Mouse (Mus musculus): Measurements from ENCODE around the gene Gm6793. TPM values are rescaled to one million over a fixed set of nuclear protein-coding genes. Genes with fewer than 3 reads are reported as not detected.

The Gm6793 gene
- polyA plus RNA-seq, 1 experiment from 2014 or later = 0.31 TPM

GRCm38 (mm10) chr8:111982116-111982515 lies 32.7 kb downstream of the Gm6793 start:
- H3K9me3 ChIP-seq (replicated peaks) = no peaks in the 10 kb centered on the region
- WGBS (ENCODE audit: insufficient replicate concordance) = 69% methylated on average over 7 of the region's 7 CpGs
- ATAC-seq (ENCODE audit: low read depth) (no peak), DNase-seq (no peak)
- peaks cover 59% of the 10 kb centered on the region for H3K36me3 ChIP-seq
- H3K4me1 ChIP-seq (replicated peaks) = peaks cover 12% of the 10 kb centered on the region
- H3K27me3 ChIP-seq = no peaks in the 10 kb centered on the region
- H3K27ac ChIP-seq = no peak overlapping the region
- no peak overlapping the region for H3K4me3 ChIP-seq (replicated peaks)
- H3K4me2 ChIP-seq = no peak overlapping the region
- no peak overlapping the region for H3K9ac ChIP-seq

- DNase-seq (no peak), ATAC-seq (ENCODE audit: low read depth) (peak; percentile 42)
- Histone ChIP-seq H3K9me3 (replicated peaks) (no peaks in the 10 kb centered on the region; the same call in 1 of the 2 replicates), H3K9ac (no peak overlapping the region), H3K27me3 (no peaks in the 10 kb centered on the region), H3K27ac (no peak overlapping the region; the same call in 1 of the 2 replicates), H3K4me1 (replicated peaks) (peaks cover 18% of the 10 kb centered on the region), H3K4me3 (replicated peaks) (no peak overlapping the region), H3K4me2 (0 out of 2 replicates have a peak overlapping the region, but pooled peaks have one; percentile 9), H3K36me3 (peaks cover 60% of the 10 kb centered on the region)
- 69% methylated on average over 10 of the region's 10 CpGs for WGBS (ENCODE audit: insufficient replicate concordance)
Observed at GRCm38 (mm10) chr8:111978147-111978546, 36.7 kb downstream of the Gm6793 start.

- H3K4me2 ChIP-seq = no peak overlapping the region
- H3K9ac ChIP-seq = no peak overlapping the region
- ATAC-seq (ENCODE audit: low read depth) (no peak), DNase-seq (no peak)
- H3K4me1 ChIP-seq (replicated peaks) = peaks cover 18% of the 10 kb centered on the region
- no peaks in the 10 kb centered on the region; the same call in 1 of the 2 replicates for H3K9me3 ChIP-seq (replicated peaks)
- no peak overlapping the region for H3K4me3 ChIP-seq (replicated peaks)
- WGBS (ENCODE audit: insufficient replicate concordance) = 58% methylated on average over 2 of the region's 2 CpGs
- no peak overlapping the region for H3K27ac ChIP-seq
- H3K36me3 ChIP-seq = peaks cover 61% of the 10 kb centered on the region
- H3K27me3 ChIP-seq = no peaks in the 10 kb centered on the region
Observed at GRCm38 (mm10) chr8:111976326-111976725, 38.5 kb downstream of the Gm6793 start.

- H3K9ac ChIP-seq = no peak overlapping the region
- no peak overlapping the region for H3K4me2 ChIP-seq
- H3K9me3 ChIP-seq (replicated peaks) = no peaks in the 10 kb centered on the region; the same call in 1 of the 2 replicates
- no peaks in the 10 kb centered on the region for H3K27me3 ChIP-seq
- ATAC-seq (ENCODE audit: low read depth) = no peak
- H3K4me3 ChIP-seq (replicated peaks) = no peak overlapping the region
- WGBS (ENCODE audit: insufficient replicate concordance) = 79% methylated on average over 2 of the region's 2 CpGs
- DNase-seq = no peak
- H3K36me3 ChIP-seq = peaks cover 64% of the 10 kb centered on the region
- H3K4me1 ChIP-seq (replicated peaks) = peaks cover 18% of the 10 kb centered on the region
- H3K27ac ChIP-seq = peak overlapping the region; percentile 31; the same call in 1 of the 2 replicates
Observed at GRCm38 (mm10) chr8:111975706-111976105, 39.1 kb downstream of the Gm6793 start.

GRCm38 (mm10) chr8:111974138-111974537 lies 40.7 kb downstream of the Gm6793 start:
- 88% methylated on average over 12 of the region's 12 CpGs for WGBS (ENCODE audit: insufficient replicate concordance)
- DNase-seq (no peak), ATAC-seq (ENCODE audit: low read depth) (no peak)
- Histone ChIP-seq H3K27ac (no peak overlapping the region), H3K4me1 (replicated peaks) (peaks cover 18% of the 10 kb centered on the region), H3K36me3 (peaks cover 60% of the 10 kb centered on the region), H3K4me3 (replicated peaks) (no peak overlapping the region), H3K9me3 (replicated peaks) (no peaks in the 10 kb centered on the region; the same call in 1 of the 2 replicates), H3K9ac (no peak overlapping the region), H3K27me3 (no peaks in the 10 kb centered on the region), H3K4me2 (no peak overlapping the region)

- no peak overlapping the region for H3K27ac ChIP-seq
- H3K27me3 ChIP-seq = no peaks in the 10 kb centered on the region
- no peak overlapping the region for H3K9ac ChIP-seq
- DNase-seq = no peak
- peaks cover 10% of the 10 kb centered on the region for H3K4me1 ChIP-seq (replicated peaks)
- WGBS (ENCODE audit: insufficient replicate concordance) = 69% methylated on average over 5 of the region's 5 CpGs
- H3K4me2 ChIP-seq = no peak overlapping the region
- peaks cover 25% of the 10 kb centered on the region for H3K36me3 ChIP-seq
- no peak overlapping the region for H3K4me3 ChIP-seq (replicated peaks)
- H3K9me3 ChIP-seq (replicated peaks) = no peaks in the 10 kb centered on the region; the same call in 1 of the 2 replicates
- ATAC-seq (ENCODE audit: low read depth) = no peak
Observed at GRCm38 (mm10) chr8:111968991-111969390, 45.8 kb downstream of the Gm6793 start.

GRCm38 (mm10) chr8:111968541-111968940 lies 46.3 kb downstream of the Gm6793 start:
- Histone ChIP-seq H3K27me3 (no peaks in the 10 kb centered on the region), H3K27ac (no peak overlapping the region), H3K36me3 (peaks cover 21% of the 10 kb centered on the region), H3K4me3 (replicated peaks) (no peak overlapping the region), H3K4me1 (replicated peaks) (peaks cover 10% of the 10 kb centered on the region), H3K9me3 (replicated peaks) (no peaks in the 10 kb centered on the region), H3K4me2 (no peak overlapping the region), H3K9ac (no peak overlapping the region)
- ATAC-seq (ENCODE audit: low read depth) = no peak
- DNase-seq = no peak
- WGBS (ENCODE audit: insufficient replicate concordance) = 83% methylated on average over 10 of the region's 10 CpGs

GRCm38 (mm10) chr8:111967246-111967870 lies 47.5 kb downstream of the Gm6793 start:
- ATAC-seq (ENCODE audit: low read depth) (peak; percentile 73), DNase-seq (no peak)
- Histone ChIP-seq H3K4me1 (replicated peaks) (peaks cover 10% of the 10 kb centered on the region), H3K9me3 (replicated peaks) (no peaks in the 10 kb centered on the region), H3K27me3 (no peaks in the 10 kb centered on the region), H3K27ac (no peak overlapping the region), H3K4me2 (no peak overlapping the region), H3K4me3 (replicated peaks) (no peak overlapping the region), H3K9ac (no peak overlapping the region), H3K36me3 (peaks cover 12% of the 10 kb centered on the region; the same call in 1 of the 2 replicates)
- WGBS (ENCODE audit: insufficient replicate concordance) = 22% methylated on average over 5 of the region's 5 CpGs

- Histone ChIP-seq H3K9ac (no peak overlapping the region), H3K4me2 (no peak overlapping the region), H3K9me3 (replicated peaks) (no peaks in the 10 kb centered on the region), H3K27me3 (no peaks in the 10 kb centered on the region), H3K36me3 (no peaks in the 10 kb centered on the region), H3K27ac (no peak overlapping the region), H3K4me1 (replicated peaks) (peaks cover 10% of the 10 kb centered on the region), H3K4me3 (replicated peaks) (no peak overlapping the region)
- ATAC-seq (ENCODE audit: low read depth) = no peak
- 76% methylated on average over 7 of the region's 7 CpGs for WGBS (ENCODE audit: insufficient replicate concordance)
- no peak for DNase-seq
Observed at GRCm38 (mm10) chr8:111964849-111965561, 49.8 kb downstream of the Gm6793 start.

GRCm38 (mm10) chr8:111964351-111964750 lies 50.5 kb downstream of the Gm6793 start:
- no peak for ATAC-seq (ENCODE audit: low read depth)
- 54% methylated on average over 5 of the region's 5 CpGs for WGBS (ENCODE audit: insufficient replicate concordance)
- DNase-seq = no peak
- no peak overlapping the region for H3K4me2 ChIP-seq
- no peak overlapping the region for H3K27ac ChIP-seq
- H3K36me3 ChIP-seq = no peaks in the 10 kb centered on the region
- H3K9me3 ChIP-seq (replicated peaks) = no peaks in the 10 kb centered on the region
- H3K4me1 ChIP-seq (replicated peaks) = peaks cover 10% of the 10 kb centered on the region
- no peaks in the 10 kb centered on the region for H3K27me3 ChIP-seq
- H3K4me3 ChIP-seq (replicated peaks) = no peak overlapping the region
- H3K9ac ChIP-seq = no peak overlapping the region

GRCm38 (mm10) chr8:111963546-111963945 lies 51.3 kb downstream of the Gm6793 start:
- no peak overlapping the region for H3K4me3 ChIP-seq (replicated peaks)
- ATAC-seq (ENCODE audit: low read depth) (no peak), DNase-seq (no peak)
- no peaks in the 10 kb centered on the region for H3K36me3 ChIP-seq
- H3K9ac ChIP-seq = no peak overlapping the region
- 87% methylated on average over 4 of the region's 4 CpGs for WGBS (ENCODE audit: insufficient replicate concordance)
- H3K9me3 ChIP-seq (replicated peaks) = no peaks in the 10 kb centered on the region
- H3K4me2 ChIP-seq = no peak overlapping the region
- H3K4me1 ChIP-seq (replicated peaks) = peaks cover 10% of the 10 kb centered on the region
- no peaks in the 10 kb centered on the region for H3K27me3 ChIP-seq
- no peak overlapping the region for H3K27ac ChIP-seq

Measured in liver, embryonic 13.5 days (tissue).